Mouse (Mus musculus) mouse embryonic stem cell (cell line): ENCODE results near the gene Acot11.

Experiments used
- in situ Hi-C, 2 experiments: fragments of 300-500 bp; cut with MboI; formaldehyde crosslinking; loops; 1 replicate in 1 of 2; 3 replicates in 1 of 2; pipeline ENCODE4 v1.14.3; 2019 to 2020; ENCODE audit warnings: low sequenced_read_pairs in 2 of 2, low pct_unique_long_range_greater_than_20kb in 1 of 2, mixed read lengths in 1 of 2; ENCODE audit not compliant: unreplicated experiment in 1 of 2

Acot11 gene

DNA sequence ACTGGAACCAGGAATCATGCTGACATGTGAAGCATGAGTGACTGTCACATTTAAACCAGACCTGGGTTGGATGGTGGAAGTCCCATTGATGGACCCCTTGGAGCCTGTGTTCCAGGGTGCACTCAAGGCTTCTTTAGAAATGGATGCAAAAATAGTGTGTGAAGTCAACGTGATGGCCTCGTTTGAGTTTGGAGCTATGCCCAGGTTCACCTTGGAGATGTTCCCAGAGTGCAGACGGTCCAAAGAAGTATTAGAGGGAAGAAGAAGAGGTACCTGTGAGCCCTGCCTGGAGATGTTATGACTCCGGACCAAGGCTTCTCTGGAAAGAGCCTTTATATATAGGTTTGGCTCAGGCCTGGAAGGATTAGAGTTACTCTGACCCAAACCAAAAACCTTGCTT, 84.2 kb downstream of the Acot11 start:
- in situ Hi-C loops, result no loop called here

DNA sequence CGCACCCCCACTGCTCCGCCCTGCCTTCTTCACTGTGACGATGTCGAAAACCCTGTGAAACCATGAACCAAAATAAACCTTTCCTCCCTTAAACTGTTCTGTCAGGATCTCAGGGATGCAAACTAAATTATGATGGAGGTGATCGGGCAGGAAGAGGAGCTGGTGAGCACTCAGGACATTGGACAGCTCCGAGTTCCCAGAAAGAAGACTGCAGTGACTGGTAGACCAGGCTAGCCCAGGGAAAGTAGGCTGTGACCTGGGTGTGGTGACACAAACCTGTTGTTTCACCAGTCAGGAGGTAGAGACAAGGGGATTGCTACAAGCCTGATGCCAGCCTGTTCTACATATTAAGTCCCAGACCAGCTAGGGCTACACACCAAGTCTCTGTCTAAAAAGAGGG, 91.2 kb downstream of the Acot11 start:
- in situ Hi-C loops, result no loop called here

GRCm38 (mm10) chr4:106708408-106708807, 96.4 kb downstream of the Acot11 start:
- in situ Hi-C loops, result loop anchor here in 1 of 2 experiments (5.0 kb wide), 1 partner anchor 76 kb away; no protein-coding TSS in a partner anchor

DNA sequence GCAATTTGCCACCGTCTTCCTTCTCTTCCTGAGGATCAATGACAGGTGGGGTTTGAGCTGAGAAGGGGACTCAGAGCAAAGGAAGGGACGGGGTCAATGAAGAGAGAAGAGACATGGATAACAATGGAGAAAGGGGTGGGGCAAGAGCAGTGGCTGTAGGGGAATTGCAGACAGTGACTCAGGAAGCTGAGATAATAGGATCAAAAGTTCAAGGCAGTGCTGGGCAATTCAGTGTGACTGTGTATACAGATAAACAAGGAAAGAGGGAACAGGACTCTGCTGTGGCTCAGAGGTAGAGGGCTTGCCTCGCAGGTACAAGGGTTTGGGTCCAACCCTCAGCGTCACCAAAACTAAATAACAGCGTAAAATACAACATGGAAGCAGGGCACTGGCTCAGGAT, 96.8 kb downstream of the Acot11 start:
- in situ Hi-C loops, result loop anchor here in 1 of 2 experiments (5.0 kb wide), 1 partner anchor 76 kb away; no protein-coding TSS in a partner anchor

GRCm38 (mm10) chr4:106705096-106705665, 99.6 kb downstream of the Acot11 start:
- in situ Hi-C loops, result loop anchor here in 1 of 2 experiments (5.0 kb wide), 1 partner anchor 73 kb away; no protein-coding TSS in a partner anchor

- in situ Hi-C loops, result no loop called here
Observed at GRCm38 (mm10) chr4:106704416-106704815, 100.4 kb downstream of the Acot11 start.

DNA sequence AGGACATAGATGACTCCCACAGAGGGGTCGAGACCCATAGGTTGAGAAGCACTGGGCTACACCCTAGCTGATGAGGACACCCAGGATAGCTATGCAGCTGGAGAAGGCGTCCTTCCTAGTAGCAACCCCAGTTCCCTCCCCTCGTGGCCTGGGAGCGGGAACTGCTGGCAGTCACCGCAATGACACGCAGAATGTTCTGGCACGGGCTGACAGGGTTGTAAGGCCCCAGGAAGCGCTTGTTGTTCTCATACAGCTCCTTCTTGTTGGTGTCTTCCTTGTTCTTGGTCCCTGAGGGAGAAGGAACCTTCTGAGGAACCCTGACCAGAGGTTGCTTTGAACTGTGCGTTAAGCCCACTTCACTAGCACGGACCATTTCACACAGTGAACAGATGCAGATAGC, 100.8 kb downstream of the Acot11 start:
- in situ Hi-C loops, result no loop called here

DNA sequence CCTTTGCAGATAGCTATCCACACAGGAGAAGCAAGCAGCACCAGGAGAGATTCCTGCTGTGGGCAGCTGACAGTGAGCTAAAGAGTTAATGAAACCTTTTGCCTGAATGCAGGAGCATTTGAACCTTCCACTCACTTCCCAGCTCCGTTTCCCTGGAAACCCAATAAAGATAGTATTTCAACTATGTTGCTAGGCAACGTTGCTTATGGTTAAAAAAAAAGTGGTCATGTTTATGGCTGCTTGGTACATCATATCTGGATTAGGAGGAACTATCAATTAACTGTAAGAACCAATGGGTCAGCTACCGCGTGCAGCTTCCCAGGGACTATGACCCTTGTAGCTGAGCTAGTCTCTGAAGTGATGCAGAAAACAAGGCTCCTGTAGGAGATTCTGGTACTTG, 104.0 kb downstream of the Acot11 start:
- in situ Hi-C loops, result no loop called here

GRCm38 (mm10) chr4:106699989-106700388, 104.8 kb downstream of the Acot11 start:
- in situ Hi-C loops, result no loop called here
